Mouse (Mus musculus) gastrocnemius, postnatal 25 days (tissue): ENCODE results near the gene Chaf1a. TPM values are rescaled to one million over a fixed set of nuclear protein-coding genes. Genes with fewer than 3 reads are reported as not detected.

Source experiments
- DNase-seq: peaks from one replicate; pipeline ENCODE4 v3.0.0; 2022
- long read RNA-seq, 2 experiments: library from polyadenylated mRNA; stranded (forward); transcript quantifications; one replicate each; pipeline ENCODE4 v2.0.0; 2021
- total RNA-seq, 2 experiments: library from RNA; stranded (reverse); gene quantifications; 1 replicate in 1 of 2; 2 replicates in 1 of 2; pipeline ENCODE4 v1.2.3; 2021

Gene Chaf1a
- total RNA-seq: 1 to 10 TPM in 1 of 2 experiments, under 1 TPM in 1; 0.79 to 1.3 TPM
- long read RNA-seq, experiment 1, partial matches to known transcripts: 1 of 1 reads
- long read RNA-seq, experiment 1, other reads (novel, unspliced or antisense): 0 of 1 reads
- long read RNA-seq, experiment 2: 0 reads

- DNase-seq: peak; percentile 96
These were observed at the start of gene Chaf1a for GRCm38 (mm10) chr17:56040030-56040856. Gene Chaf1a (plus strand): TSS chr17:56040439.

GRCm38 (mm10) chr17:55996007-55996406 is 44.2 kb upstream of the Chaf1a start:
- DNase-seq: no peak

GRCm38 (mm10) chr17:55999794-56000499 is 40.3 kb upstream of the Chaf1a start:
- no peak for DNase-seq

GRCm38 (mm10) chr17:56003000-56003399 is 37.2 kb upstream of the Chaf1a start:
- DNase-seq: no peak

GRCm38 (mm10) chr17:56005415-56006061 is 34.7 kb upstream of the Chaf1a start, which contains the start of the genes Stap2 and Mpnd:
Gene Stap2 (minus strand): TSS chr17:56005584.
Gene Mpnd (plus strand): TSS chr17:56005711.
- DNase-seq: peak; percentile 46

GRCm38 (mm10) chr17:56006956-56007355 is 33.3 kb upstream of the Chaf1a start:
- DNase-seq: no peak

- no peak for DNase-seq
These were observed 32.5 kb upstream of the Chaf1a start for GRCm38 (mm10) chr17:56007444-56008355.

- peak; percentile 92 for DNase-seq
These were observed 31.7 kb upstream of the Chaf1a start for GRCm38 (mm10) chr17:56008356-56009087.

GRCm38 (mm10) chr17:56009088-56009961 is 30.9 kb upstream of the Chaf1a start:
- DNase-seq: peak; percentile 91

- no peak for DNase-seq
These were observed 30.3 kb upstream of the Chaf1a start for GRCm38 (mm10) chr17:56009962-56010240.

GRCm38 (mm10) chr17:56010255-56010654 is 30.0 kb upstream of the Chaf1a start:
- DNase-seq: no peak

- DNase-seq: peak; percentile 67
These were observed 29.6 kb upstream of the Chaf1a start for GRCm38 (mm10) chr17:56010681-56011080.

GRCm38 (mm10) chr17:56011441-56011840 is 28.8 kb upstream of the Chaf1a start:
- no peak for DNase-seq

GRCm38 (mm10) chr17:56015293-56015692 is 24.9 kb upstream of the Chaf1a start:
- no peak for DNase-seq

GRCm38 (mm10) chr17:56016382-56016781 is 23.9 kb upstream of the Chaf1a start:
- no peak for DNase-seq

- DNase-seq: no peak
These were observed 23.1 kb upstream of the Chaf1a start for GRCm38 (mm10) chr17:56016793-56017785.

GRCm38 (mm10) chr17:56017848-56018247 is 22.4 kb upstream of the Chaf1a start:
- DNase-seq: no peak

GRCm38 (mm10) chr17:56018347-56019131 is 21.7 kb upstream of the Chaf1a start:
- DNase-seq: no peak
